Mouse (Mus musculus): ENCODE measurements around the gene Htr5a. TPM values are rescaled to one million over a fixed set of nuclear protein-coding genes. Genes with fewer than 3 reads are reported as not detected.

The Htr5a gene
- total RNA-seq, 4 experiments from 2014 or later = not detected

DNA sequence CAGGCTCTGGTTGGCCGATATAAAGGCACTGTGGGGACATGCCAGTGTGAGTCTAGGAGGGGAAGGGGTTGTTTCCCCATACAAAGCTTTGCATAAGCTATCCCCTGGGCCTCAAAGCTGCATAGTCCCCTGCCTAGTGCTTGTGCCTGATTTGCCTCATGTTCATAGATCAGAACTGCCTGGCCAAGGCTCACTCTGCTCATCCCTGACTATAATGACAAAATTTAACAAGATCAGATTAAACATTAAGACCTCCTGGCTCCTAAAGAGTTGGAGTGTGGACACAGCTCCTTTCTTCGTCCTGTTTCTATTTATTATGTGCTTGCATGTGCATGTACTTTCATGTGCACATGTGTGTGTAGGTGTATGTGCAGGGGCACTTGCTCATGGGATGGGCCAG is 39.3 kb downstream of the Htr5a start:
- no peak for DNase-seq (ENCODE audit: low spot score)

DNA sequence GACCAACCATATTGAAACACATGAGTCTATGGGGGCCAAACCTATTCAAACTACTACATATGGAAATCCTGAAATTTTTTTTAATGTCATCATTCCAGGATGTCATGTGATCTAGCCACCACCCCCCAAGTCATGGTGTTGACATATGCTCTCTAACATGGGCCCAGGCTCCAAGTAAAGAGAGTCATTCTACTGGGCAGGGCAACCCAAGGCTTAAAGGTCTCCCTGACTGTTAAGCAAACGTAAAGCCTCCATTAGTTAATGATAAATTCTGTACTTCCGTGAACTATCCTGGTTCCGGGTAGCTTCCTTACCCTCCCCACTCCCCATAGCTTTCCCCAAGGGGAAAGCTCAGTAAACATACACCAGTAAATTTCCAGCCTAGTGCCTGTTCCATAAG is 46.1 kb downstream of the Htr5a start:
- no peak for DNase-seq (ENCODE audit: low spot score)

DNA sequence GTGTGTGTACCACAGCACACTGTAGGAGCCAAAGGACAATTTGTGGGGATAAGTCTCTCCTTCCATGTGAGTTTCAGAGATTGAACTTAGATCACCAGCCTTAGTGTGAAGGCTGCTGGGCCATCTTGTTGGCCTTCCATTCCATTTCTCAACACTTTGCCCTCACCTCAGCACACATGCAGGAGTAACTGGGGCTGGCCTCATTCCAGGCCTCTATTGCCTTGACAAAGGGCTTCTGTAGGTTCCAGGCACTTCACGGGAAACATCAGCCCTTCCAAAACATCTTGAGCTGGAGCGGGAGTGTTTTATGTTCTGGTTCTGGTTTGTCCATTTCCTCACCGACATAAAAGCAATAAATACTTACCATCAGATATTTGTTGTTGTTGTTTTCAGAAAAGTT is 54.0 kb downstream of the Htr5a start:
- DNase-seq (ENCODE audit: low spot score) = no peak

DNA sequence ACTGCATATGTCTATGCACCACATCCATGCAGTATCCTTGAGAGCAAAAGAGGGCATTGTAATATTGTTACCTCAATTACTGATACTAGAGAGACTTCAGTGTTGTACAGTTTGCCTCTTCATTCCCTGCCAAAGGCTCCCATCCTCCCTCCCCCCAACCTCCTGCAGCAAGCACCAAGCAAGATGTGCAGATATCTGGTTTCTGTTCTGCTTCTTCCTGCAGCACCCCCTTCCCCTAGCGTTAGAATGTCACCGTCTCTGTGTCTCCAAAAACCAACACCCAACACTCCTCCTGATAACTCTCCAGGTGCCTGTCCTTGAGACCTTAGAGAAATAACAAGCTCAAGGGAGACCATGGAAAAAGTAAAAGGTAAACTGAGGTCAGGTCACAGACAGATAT is 57.8 kb downstream of the Htr5a start:
- no peak for DNase-seq (ENCODE audit: low spot score)

DNA sequence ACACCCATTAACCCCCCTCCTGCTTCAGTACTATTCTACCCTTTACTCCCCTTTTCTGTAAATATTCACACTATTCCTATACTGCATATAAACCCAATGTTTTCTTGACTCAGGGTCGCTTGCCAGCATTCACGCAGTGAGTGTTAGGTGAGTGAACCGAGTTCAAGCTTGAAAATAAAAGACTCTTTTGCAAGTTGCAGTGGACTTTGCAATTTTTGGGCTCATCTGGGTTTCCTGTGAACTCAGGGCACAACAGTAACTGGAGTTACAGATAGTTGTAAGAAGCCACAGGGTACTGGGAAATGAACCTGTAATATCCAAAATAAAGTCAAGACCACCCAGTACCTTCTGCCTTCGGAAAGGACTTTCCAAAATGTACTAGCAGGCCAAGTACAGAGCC is 58.2 kb downstream of the Htr5a start:
- no peak for DNase-seq (ENCODE audit: low spot score)

Other genes with a start within 250 kb of the Htr5a start
- gene Paxip1, start 50.5 kb upstream of the Htr5a start, total RNA-seq (2022) = 10 to 100 TPM; 14.7 to 19.6 (median 17.5) TPM
- gene Insig1, start 229.2 kb downstream of the Htr5a start, total RNA-seq (2022) = 10 to 100 TPM; 17.3 to 23.6 (median 18.3) TPM

Measured in heart, adult 8-10 months (tissue).